Mouse (Mus musculus) natural killer cell, adult 2 months (primary cell): ENCODE data around the gene Rsph3a.

ENCODE experiments used
- DNase-seq, 2 experiments: peaks; one replicate each; pipeline ENCODE4 v3.0.0; 2022; ENCODE audit warnings: low spot score in 2 of 2

Gene Rsph3a

GRCm38 (mm10) chr17:7945117-7946052 lies at the start of gene Rsph3a:
TSS of gene Rsph3a (plus strand) at chr17:7945614.
- DNase-seq: peak; percentile 75 to 80

GRCm38 (mm10) chr17:7896047-7896635 lies 49.3 kb upstream of the Rsph3a start:
- DNase-seq: no peak

GRCm38 (mm10) chr17:7897120-7897519 lies 48.3 kb upstream of the Rsph3a start:
- no peak for DNase-seq

GRCm38 (mm10) chr17:7897756-7898155 lies 47.7 kb upstream of the Rsph3a start:
- peak; percentile 49 to 52 for DNase-seq

- no peak for DNase-seq
Measured at GRCm38 (mm10) chr17:7899233-7899632, 46.2 kb upstream of the Rsph3a start.

- DNase-seq: no peak
Measured at GRCm38 (mm10) chr17:7899961-7900360, 45.5 kb upstream of the Rsph3a start.

- no peak for DNase-seq
Measured at GRCm38 (mm10) chr17:7901536-7901935, 43.9 kb upstream of the Rsph3a start.

GRCm38 (mm10) chr17:7902362-7902761 lies 43.1 kb upstream of the Rsph3a start:
- peak; percentile 77 to 84 for DNase-seq

GRCm38 (mm10) chr17:7904992-7905391 lies 40.4 kb upstream of the Rsph3a start:
- no peak for DNase-seq

- DNase-seq: no peak
Measured at GRCm38 (mm10) chr17:7905936-7906685, 39.3 kb upstream of the Rsph3a start.

GRCm38 (mm10) chr17:7914596-7915227 lies 30.7 kb upstream of the Rsph3a start:
- no peak for DNase-seq

- no peak for DNase-seq
Measured at GRCm38 (mm10) chr17:7915791-7916190, 29.6 kb upstream of the Rsph3a start.

GRCm38 (mm10) chr17:7916782-7917574 lies 28.4 kb upstream of the Rsph3a start:
- DNase-seq: no peak

- DNase-seq: no peak
Measured at GRCm38 (mm10) chr17:7918355-7918754, 27.1 kb upstream of the Rsph3a start.

- DNase-seq: no peak
Measured at GRCm38 (mm10) chr17:7919209-7919608, 26.2 kb upstream of the Rsph3a start.

GRCm38 (mm10) chr17:7922564-7922963 lies 22.9 kb upstream of the Rsph3a start:
- DNase-seq: no peak

GRCm38 (mm10) chr17:7924185-7924725 lies 21.2 kb upstream of the Rsph3a start:
- no peak for DNase-seq

- DNase-seq: peak; percentile 69 to 77
Measured at GRCm38 (mm10) chr17:7925413-7926160, 19.8 kb upstream of the Rsph3a start, which contains the start of gene Tagap. TSS of gene Tagap (plus strand) at chr17:7926000.

GRCm38 (mm10) chr17:7927582-7928535 lies 17.6 kb upstream of the Rsph3a start:
- peak; percentile 93 for DNase-seq
